Mouse (Mus musculus) CH12.LX (cell line): ENCODE measurements at regions not wholly inside any gene's neighbourhood (a gene's known extent, or its start where the extent isn't known, plus 50 kb on each side); places are given as distances from the start of the nearest gene placed in this dataset.

Experiments
- DNase-seq: peaks from one replicate; pipeline ENCODE4 v3.0.0-alpha.2; 2013; ENCODE audit errors: extremely low read depth
- H3K27ac ChIP-seq: 2 replicates; pipeline ENCODE4 v1.5.1; 2012; ENCODE audit warnings: low read depth, mild to moderate bottlenecking, control low read depth, moderate library complexity; ENCODE audit not compliant: insufficient read depth
- H3K27me3 ChIP-seq: replicated peaks from 2 replicates; pipeline ENCODE3; 2012; ENCODE audit warnings: inconsistent platforms
- H3K36me3 ChIP-seq, 2 experiments: replicated peaks in 1 of 2; 2 replicates each; pipeline versions ENCODE3 to v1.6.1; 2012; ENCODE audit warnings: inconsistent platforms in 1 of 2, low read length in 1 of 2, mild to moderate bottlenecking in 1 of 2, mixed read lengths in 1 of 2, moderate library complexity in 1 of 2; ENCODE audit not compliant: control insufficient read depth in 1 of 2, insufficient read depth in 1 of 2
- H3K4me1 ChIP-seq, 2 experiments: 2 replicates each; pipeline ENCODE4 v1.6.1; 2012; ENCODE audit warnings: inconsistent platforms in 1 of 2, moderate library complexity in 1 of 2; ENCODE audit not compliant: insufficient read depth in 2 of 2, control insufficient read depth in 1 of 2
- H3K4me2 ChIP-seq: 2 replicates; pipeline ENCODE4 v1.6.1; 2012; ENCODE audit warnings: low read depth, mild to moderate bottlenecking, control low read depth; ENCODE audit not compliant: poor library complexity, insufficient read depth, severe bottlenecking
- H3K4me3 ChIP-seq, 3 experiments: fragments of 150-350 bp in 1 of 3; sonication (generic) in 1 of 3; replicated peaks in 1 of 3; 2 replicates each; pipeline versions ENCODE3 to v1.5.1; 2011 to 2012; ENCODE audit warnings: low read depth in 2 of 3, low read length in 2 of 3, mild to moderate bottlenecking in 2 of 3, moderate library complexity in 2 of 3, control low read depth in 1 of 3, improper control_type of control experiment in 1 of 3, inconsistent platforms in 1 of 3, mixed read lengths in 1 of 3; ENCODE audit not compliant: poor library complexity in 1 of 3
- H3K79me2 ChIP-seq: replicated peaks from 2 replicates; pipeline ENCODE4 v1.6.1; 2012; ENCODE audit warnings: mild to moderate bottlenecking, moderate library complexity; ENCODE audit not compliant: control insufficient read depth, poor library complexity, insufficient read depth, severe bottlenecking; ENCODE audit errors: extremely low read depth
- H3K9ac ChIP-seq: 2 replicates; pipeline ENCODE4 v1.6.1; 2012; ENCODE audit warnings: low read depth, mild to moderate bottlenecking, control low read depth, moderate library complexity; ENCODE audit not compliant: insufficient read depth
- H3K9me3 ChIP-seq: replicated peaks from 2 replicates; pipeline ENCODE3; 2012; ENCODE audit warnings: low read length, inconsistent platforms, mixed read lengths
- BHLHE40 ChIP-seq: IDR thresholded peaks from 2 replicates; pipeline ENCODE4 v1.6.1; 2011; ENCODE audit warnings: mild to moderate bottlenecking, low read depth, low read length, improper control_type of control experiment
- CHD1 ChIP-seq: IDR thresholded peaks from 2 replicates; pipeline ENCODE4 v1.6.1; 2012; ENCODE audit warnings: low read depth, low read length, improper control_type of control experiment, inconsistent platforms
- CHD2 ChIP-seq: IDR thresholded peaks from 2 replicates; pipeline ENCODE4 v1.6.1; 2011; ENCODE audit warnings: low read length, improper control_type of control experiment
- CTCF ChIP-seq, 2 experiments: IDR thresholded peaks in 1 of 2; conservative IDR thresholded peaks in 1 of 2; 2 replicates each; pipeline ENCODE4 v1.5.1; 2011 to 2012; ENCODE audit warnings: low read depth in 2 of 2, low read length in 2 of 2, improper control_type of control experiment in 1 of 2, inconsistent platforms in 1 of 2, mild to moderate bottlenecking in 1 of 2, moderate library complexity in 1 of 2
- E2F4 ChIP-seq: IDR thresholded peaks from 2 replicates; pipeline ENCODE4 v1.6.1; 2011; ENCODE audit warnings: low read depth, low read length, improper control_type of control experiment; ENCODE audit not compliant: insufficient replicate concordance
- ELF1 ChIP-seq: IDR thresholded peaks from 2 replicates; pipeline ENCODE4 v1.6.1; 2014; ENCODE audit warnings: low read depth, mild to moderate bottlenecking, inconsistent platforms, low read length, improper control_type of control experiment
- EP300 ChIP-seq: IDR thresholded peaks from 2 replicates; pipeline ENCODE4 v1.6.1; 2011; ENCODE audit warnings: low read length, improper control_type of control experiment
- ETS1 ChIP-seq: conservative IDR thresholded peaks from 2 replicates; pipeline ENCODE4 v1.6.1; 2012; ENCODE audit warnings: low read depth, mild to moderate bottlenecking, inconsistent platforms, low read length, improper control_type of control experiment, moderate library complexity
- GABPA ChIP-seq: IDR thresholded peaks from 2 replicates; pipeline ENCODE4 v1.6.1; 2012; ENCODE audit warnings: low read depth, low read length, improper control_type of control experiment, inconsistent platforms; ENCODE audit not compliant: insufficient replicate concordance
- HCFC1 ChIP-seq: IDR thresholded peaks from 2 replicates; pipeline ENCODE4 v1.6.1; 2012; ENCODE audit warnings: low read depth, mild to moderate bottlenecking, inconsistent platforms, low read length, improper control_type of control experiment
- IRF4 ChIP-seq: IDR thresholded peaks from 2 replicates; pipeline ENCODE4 v1.6.1; 2014; ENCODE audit warnings: low read depth, mild to moderate bottlenecking, inconsistent platforms, low read length, improper control_type of control experiment
- JUN ChIP-seq: IDR thresholded peaks from 2 replicates; pipeline ENCODE4 v1.6.1; 2011; ENCODE audit warnings: low read depth, mild to moderate bottlenecking, low read length, improper control_type of control experiment, moderate library complexity; ENCODE audit not compliant: insufficient read depth
- JUND ChIP-seq: conservative IDR thresholded peaks from 2 replicates; pipeline ENCODE4 v1.6.1; 2011; ENCODE audit warnings: low read depth, low read length, improper control_type of control experiment
- KAT2A ChIP-seq: IDR thresholded peaks from 2 replicates; pipeline ENCODE4 v1.6.1; 2012; ENCODE audit warnings: low read length, improper control_type of control experiment, inconsistent platforms; ENCODE audit not compliant: insufficient replicate concordance
- MAFK ChIP-seq: IDR thresholded peaks from 2 replicates; pipeline ENCODE4 v1.6.1; 2011; ENCODE audit warnings: low read length, improper control_type of control experiment; ENCODE audit not compliant: insufficient replicate concordance
- MAX ChIP-seq: IDR thresholded peaks from 2 replicates; pipeline ENCODE4 v1.6.1; 2011; ENCODE audit warnings: low read length, improper control_type of control experiment
- MAZ ChIP-seq: IDR thresholded peaks from 2 replicates; pipeline ENCODE4 v1.6.1; 2012; ENCODE audit warnings: low read depth, mild to moderate bottlenecking, inconsistent platforms, low read length, improper control_type of control experiment, moderate library complexity
- MEF2A ChIP-seq: IDR thresholded peaks from 2 replicates; pipeline ENCODE4 v1.6.1; 2014; ENCODE audit warnings: low read depth, mild to moderate bottlenecking, inconsistent platforms, low read length, improper control_type of control experiment, borderline replicate concordance
- MXI1 ChIP-seq: IDR thresholded peaks from 2 replicates; pipeline ENCODE4 v1.6.1; 2011; ENCODE audit warnings: mild to moderate bottlenecking, low read depth, low read length, improper control_type of control experiment
- MYC ChIP-seq: IDR thresholded peaks from 2 replicates; pipeline ENCODE4 v1.6.1; 2011; ENCODE audit warnings: low read depth, mild to moderate bottlenecking, improper control_type of control experiment, low read length
- NELFE ChIP-seq: IDR thresholded peaks from 2 replicates; pipeline ENCODE4 v1.6.1; 2011; ENCODE audit warnings: low read depth, low read length, improper control_type of control experiment
- NRF1 ChIP-seq: IDR thresholded peaks from 2 replicates; pipeline ENCODE4 v1.6.1; 2014; ENCODE audit warnings: low read depth, mild to moderate bottlenecking, inconsistent platforms, low read length, improper control_type of control experiment, moderate library complexity
- PAX5 ChIP-seq: IDR thresholded peaks from 2 replicates; pipeline ENCODE4 v1.6.1; 2012; ENCODE audit warnings: low read length, inconsistent platforms, mixed read lengths
- POLR2A ChIP-seq: IDR thresholded peaks from 2 replicates; pipeline ENCODE4 v1.6.1; 2011; ENCODE audit warnings: low read depth, mild to moderate bottlenecking, improper control_type of control experiment, low read length
- POLR2AphosphoS2 ChIP-seq: IDR thresholded peaks from 2 replicates; pipeline ENCODE4 v1.6.1; 2011; ENCODE audit warnings: low read depth, low read length, improper control_type of control experiment
- RAD21 ChIP-seq: IDR thresholded peaks from 2 replicates; pipeline ENCODE4 v1.6.1; 2011; ENCODE audit warnings: low read depth, mild to moderate bottlenecking, low read length, improper control_type of control experiment, moderate library complexity
- RCOR1 ChIP-seq: conservative IDR thresholded peaks from 2 replicates; pipeline ENCODE4 v1.6.1; 2012; ENCODE audit warnings: low read depth, mild to moderate bottlenecking, inconsistent platforms, low read length, improper control_type of control experiment
- SIN3A ChIP-seq: IDR thresholded peaks from 2 replicates; pipeline ENCODE4 v1.6.1; 2012; ENCODE audit warnings: low read length, improper control_type of control experiment, inconsistent platforms
- SMC3 ChIP-seq: IDR thresholded peaks from 2 replicates; pipeline ENCODE4 v1.6.1; 2011; ENCODE audit warnings: low read depth, low read length, improper control_type of control experiment
- TBP ChIP-seq: conservative IDR thresholded peaks from 2 replicates; pipeline ENCODE4 v1.6.1; 2011; ENCODE audit warnings: low read depth, low read length, improper control_type of control experiment
- TCF12 ChIP-seq: IDR thresholded peaks from 2 replicates; pipeline ENCODE4 v1.6.1; 2014; ENCODE audit warnings: low read depth, mild to moderate bottlenecking, inconsistent platforms, low read length, improper control_type of control experiment
- UBTF ChIP-seq: IDR thresholded peaks from 2 replicates; pipeline ENCODE4 v1.6.1; 2012; ENCODE audit warnings: low read depth, mild to moderate bottlenecking, inconsistent platforms, low read length, improper control_type of control experiment, moderate library complexity
- USF1 ChIP-seq: IDR thresholded peaks from 2 replicates; pipeline ENCODE4 v1.6.1; 2014; ENCODE audit warnings: low read depth, mild to moderate bottlenecking, inconsistent platforms, low read length, improper control_type of control experiment
- USF2 ChIP-seq: conservative IDR thresholded peaks from 2 replicates; pipeline ENCODE4 v1.6.1; 2011; ENCODE audit warnings: low read depth, low read length, improper control_type of control experiment
- ZC3H11A ChIP-seq: IDR thresholded peaks from 2 replicates; pipeline ENCODE4 v1.6.1; 2012; ENCODE audit warnings: low read depth, mild to moderate bottlenecking, inconsistent platforms, low read length, improper control_type of control experiment
- ZKSCAN1 ChIP-seq: IDR thresholded peaks from 2 replicates; pipeline ENCODE4 v1.6.1; 2012; ENCODE audit warnings: low read depth, inconsistent platforms, low read length, improper control_type of control experiment, borderline replicate concordance
- ZMIZ1 ChIP-seq: IDR thresholded peaks from 2 replicates; pipeline ENCODE4 v1.6.1; 2012; ENCODE audit warnings: low read depth, mild to moderate bottlenecking, inconsistent platforms, low read length, improper control_type of control experiment
- ZNF384 ChIP-seq: IDR thresholded peaks from 2 replicates; pipeline ENCODE4 v1.6.1; 2012; ENCODE audit warnings: low read depth, low read length, improper control_type of control experiment, inconsistent platforms
- dilution Hi-C: fragments of 300-500 bp; cut with MboI; formaldehyde crosslinking; loops from 2 replicates; pipeline ENCODE4 v1.14.3; 2020; ENCODE audit warnings: low sequenced_read_pairs; ENCODE audit not compliant: extremely low pct_unique_long_range_greater_than_20kb, extremely low pct_ligation_motif_present
- in situ Hi-C: fragments of 300-500 bp; cut with MboI; formaldehyde crosslinking; loops from 3 replicates; pipeline ENCODE4 v1.14.3; 2019; ENCODE audit warnings: low sequenced_read_pairs, low pct_ligation_motif_present, low pct_unique_long_range_greater_than_20kb, mixed read lengths

- TF ChIP-seq ETS1 (no peak), ZNF384 (no peak), E2F4 (no peak), MAZ (no peak), SIN3A (peak; percentile 85), CTCF (conservative IDR thresholded peaks at IDR 0.05 in 1 of 2, IDR thresholded peaks at IDR 0.05 in 1 of 2; ENCODE audit: low read depth in 2 of 2, low read length in 2 of 2) (peak; percentile 54 to 79), GABPA (no peak), ZKSCAN1 (no peak), UBTF (no peak), RCOR1 (no peak), USF1 (no peak), ELF1 (peak; percentile 54), ZMIZ1 (no peak), JUND (no peak), HCFC1 (no peak), CHD1 (no peak), MAX (no peak), MEF2A (no peak), TCF12 (no peak), RAD21 (peak; percentile 86), MXI1 (peak; percentile 74; the same call in 1 of the 2 replicates), NRF1 (no peak), TBP (no peak), PAX5 (no peak), SMC3 (peak; percentile 82), NELFE (no peak), USF2 (no peak), POLR2AphosphoS2 (no peak), CHD2 (no peak), JUN (no peak), MAFK (no peak), KAT2A (no peak), BHLHE40 (no peak), IRF4 (0 out of 2 replicates have a peak, but pooled peaks have one; percentile 7), POLR2A (no peak), EP300 (no peak), MYC (no peak), ZC3H11A (no peak; the same call in 1 of the 2 replicates)
- H3K27me3 ChIP-seq, result peaks cover 19% of the 10 kb centered on the region
- no peak overlapping the region for H3K4me2 ChIP-seq
- no peak overlapping the region for H3K9ac ChIP-seq
- H3K4me3 ChIP-seq, result no peak overlapping the region
- H3K79me2 ChIP-seq, result no peaks in the 10 kb centered on the region
- in situ Hi-C loops, result no loop called here
- H3K9me3 ChIP-seq, result no peaks in the 10 kb centered on the region
- dilution Hi-C loops, result no loop called here
- H3K36me3 ChIP-seq, result no peaks in the 10 kb centered on the region
- H3K27ac ChIP-seq, result no peak overlapping the region
- no peaks in the 10 kb centered on the region for H3K4me1 ChIP-seq
- DNase-seq, result peak; percentile 84
Observed at GRCm38 (mm10) chr6:33126574-33126973, 66.5 kb upstream of the Chchd3 start.
